Mouse (Mus musculus) thymus, postnatal 14 days (tissue): ENCODE measurements around the gene Hrasls5.
A peak's percentile ranks its signal among the peaks of the same experiment; 100 is the strongest.

ENCODE experiments used
- DNase-seq: peaks from one replicate; pipeline ENCODE4 v3.0.0; 2021

The Hrasls5 gene

DNA sequence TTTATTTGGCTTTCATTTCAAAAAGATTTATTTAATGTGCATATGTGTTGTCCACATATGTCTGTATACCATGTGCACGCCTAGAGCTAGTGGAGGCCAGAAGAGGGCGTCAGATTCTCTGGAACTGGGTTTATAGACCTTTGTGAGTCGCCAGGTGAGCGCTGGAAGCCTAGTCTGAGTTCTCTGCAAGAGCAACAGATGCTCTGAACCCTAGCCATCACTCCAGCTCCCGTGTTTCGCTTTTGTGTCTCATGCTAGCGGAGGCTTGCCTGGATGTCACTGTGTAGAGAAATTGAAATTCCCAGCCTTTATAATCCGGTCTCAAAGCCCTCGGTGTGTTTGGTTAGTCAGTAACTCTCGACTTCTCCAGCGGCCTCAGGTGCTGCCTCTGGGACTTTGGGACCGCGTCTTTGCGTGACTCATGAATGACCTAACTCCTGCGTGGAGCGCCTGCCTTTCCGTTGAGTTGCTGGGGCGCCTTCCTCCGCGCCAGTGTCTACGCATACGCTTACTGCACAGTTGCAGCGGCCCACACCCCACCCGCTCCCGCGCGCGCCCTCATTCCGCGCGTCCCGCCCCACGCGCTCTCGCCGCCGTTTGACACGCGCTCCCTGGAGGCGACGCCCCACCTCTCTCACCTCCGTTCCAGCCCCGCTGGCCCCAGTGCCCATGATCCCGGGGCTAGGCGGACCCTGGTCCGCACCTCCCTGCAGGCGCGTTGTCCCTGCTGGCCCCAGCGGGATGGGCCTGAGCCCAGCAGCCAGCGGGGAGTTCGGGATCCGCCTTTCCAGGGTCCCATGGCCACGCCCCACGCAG lies at the start of gene Hrasls5:
Hrasls5 (plus strand) TSS at position 600 of the 816 bp plus-strand sequence.
- peak; percentile 9 for DNase-seq

- no peak for DNase-seq
These were observed 49.7 kb upstream of the Hrasls5 start for GRCm38 (mm10) chr19:7562601-7563129.

- DNase-seq = no peak
These were observed 48.7 kb upstream of the Hrasls5 start for GRCm38 (mm10) chr19:7563676-7564075.

DNA sequence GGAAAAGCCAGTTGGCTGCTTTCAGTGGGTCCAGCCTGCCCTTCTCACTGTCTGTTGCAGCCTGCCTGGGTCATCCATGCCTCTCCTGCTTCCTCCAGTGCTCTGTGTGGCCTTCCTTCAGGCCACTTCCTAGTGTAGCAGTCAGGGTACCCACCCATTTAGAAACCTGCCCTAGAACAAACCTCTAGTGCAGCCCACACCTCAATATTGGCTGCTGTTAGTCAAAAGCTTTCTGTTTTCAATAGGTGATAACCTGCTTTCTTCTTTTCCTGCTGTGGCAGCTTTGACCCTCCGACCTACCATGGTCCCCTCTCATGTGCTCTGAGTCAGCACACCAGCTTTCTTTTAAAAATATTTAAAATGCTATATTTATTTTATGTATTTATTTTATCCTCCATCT lies 47.9 kb upstream of the Hrasls5 start:
- no peak for DNase-seq

GRCm38 (mm10) chr19:7566826-7567225 lies 45.5 kb upstream of the Hrasls5 start:
- no peak for DNase-seq

- DNase-seq = no peak
These were observed 44.0 kb upstream of the Hrasls5 start for GRCm38 (mm10) chr19:7568364-7568763.

- DNase-seq = no peak
These were observed 42.7 kb upstream of the Hrasls5 start for GRCm38 (mm10) chr19:7569650-7570049.

DNA sequence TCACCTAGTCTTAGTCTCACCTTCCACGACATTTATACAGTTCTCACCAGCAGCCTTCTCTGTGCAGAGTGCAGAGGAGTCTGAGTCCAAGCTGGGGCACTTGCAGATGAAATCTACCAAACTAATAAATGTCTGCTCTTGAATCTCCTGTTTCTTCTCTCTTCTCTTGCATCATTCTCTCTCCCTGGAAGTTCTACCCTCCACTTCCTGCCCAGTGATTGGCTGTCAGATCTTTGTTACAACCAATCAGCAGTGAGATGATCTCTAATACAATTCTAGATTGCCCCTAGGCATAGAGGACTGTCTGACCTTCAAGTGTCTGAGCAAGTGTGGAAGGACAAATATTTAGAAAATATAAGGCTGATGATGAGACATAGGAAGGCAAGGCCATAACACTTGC lies 36.2 kb upstream of the Hrasls5 start:
- no peak for DNase-seq

GRCm38 (mm10) chr19:7577710-7578109 lies 34.6 kb upstream of the Hrasls5 start:
- no peak for DNase-seq

GRCm38 (mm10) chr19:7581042-7581441 lies 31.3 kb upstream of the Hrasls5 start:
- DNase-seq = no peak

- no peak for DNase-seq
These were observed 29.2 kb upstream of the Hrasls5 start for GRCm38 (mm10) chr19:7583101-7583500.

- DNase-seq = no peak
These were observed 28.7 kb upstream of the Hrasls5 start for GRCm38 (mm10) chr19:7583599-7583998.

DNA sequence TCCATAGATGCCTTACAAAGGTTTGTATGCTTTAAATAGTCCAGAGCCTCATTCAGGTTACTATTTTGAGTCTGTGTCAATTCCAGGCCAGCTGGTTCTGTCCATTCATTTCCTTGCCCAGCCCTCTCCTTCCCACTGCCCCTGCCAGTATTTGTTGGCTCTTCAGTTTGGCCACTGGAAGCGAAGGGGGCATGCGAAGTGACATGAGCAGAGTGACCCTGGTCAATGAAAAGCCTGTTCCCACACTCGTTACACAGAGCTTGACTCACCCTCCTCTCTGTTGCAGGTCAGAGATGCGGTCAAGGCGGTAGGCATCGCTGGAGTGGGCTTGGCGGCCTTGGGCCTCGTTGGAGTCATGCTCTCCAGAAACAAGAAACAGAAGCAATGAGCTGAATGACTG lies 27.1 kb upstream of the Hrasls5 start:
- DNase-seq = no peak

- no peak for DNase-seq
These were observed 26.6 kb upstream of the Hrasls5 start for GRCm38 (mm10) chr19:7585764-7586163.

DNA sequence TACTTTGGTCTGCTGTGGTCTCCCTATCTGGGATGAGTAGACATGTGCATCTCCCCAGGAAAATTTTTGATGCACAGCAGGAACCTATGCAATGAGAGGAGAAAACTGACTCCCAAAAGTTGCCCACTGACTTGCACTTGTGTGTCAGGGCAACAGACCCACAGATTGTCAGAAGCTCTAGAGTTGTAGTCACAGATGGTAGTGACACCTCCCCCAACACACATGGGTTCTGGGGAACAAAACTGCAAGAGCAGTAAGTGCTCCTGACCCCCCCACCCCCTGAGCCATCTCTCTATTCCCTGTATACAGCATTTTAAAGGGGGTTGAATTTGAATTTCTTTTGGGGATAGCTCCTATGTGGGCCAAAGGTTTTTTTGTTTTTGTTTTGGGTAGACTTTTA lies 21.5 kb upstream of the Hrasls5 start:
- DNase-seq = no peak

DNA sequence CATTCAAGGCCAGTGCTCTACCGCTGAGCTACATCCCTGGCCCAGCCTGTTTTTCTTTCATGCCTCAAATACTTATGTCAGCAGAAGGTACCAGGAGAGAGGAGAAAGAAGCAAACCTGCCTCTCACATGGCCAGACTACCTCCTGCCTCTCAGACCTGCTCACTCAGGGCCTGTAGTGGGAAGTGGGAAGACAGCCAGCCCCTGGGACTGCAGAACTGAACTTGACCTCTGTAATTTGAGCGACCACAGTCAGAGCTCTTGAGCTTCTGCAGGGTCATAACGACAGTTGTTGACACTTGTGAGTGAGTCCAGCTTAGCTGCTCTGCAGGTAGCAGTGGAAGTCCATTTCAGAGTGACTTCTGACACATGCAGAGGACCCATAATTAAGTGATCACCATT lies 20.3 kb upstream of the Hrasls5 start:
- no peak for DNase-seq

GRCm38 (mm10) chr19:7595534-7595933 lies 16.8 kb upstream of the Hrasls5 start:
- peak; percentile 30 for DNase-seq

DNA sequence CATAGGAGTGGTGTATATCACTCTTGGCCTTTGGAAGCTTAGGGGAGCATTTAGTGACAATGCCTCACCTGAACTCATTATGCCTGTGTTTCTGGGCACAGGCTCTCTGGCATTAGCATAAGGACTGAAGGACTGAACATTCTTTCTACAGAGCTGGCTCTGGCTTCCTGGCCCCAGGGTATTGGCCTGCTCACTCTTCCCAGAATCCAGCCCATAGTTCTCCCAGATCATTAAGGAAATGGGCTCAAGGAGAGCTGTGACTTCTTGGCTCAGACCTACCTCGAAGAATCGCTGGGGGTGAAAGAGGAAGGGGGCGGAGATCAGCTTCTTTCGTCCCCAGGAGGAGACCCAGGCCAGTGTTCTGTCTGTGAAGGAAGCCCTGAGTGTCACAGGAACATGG lies 13.9 kb upstream of the Hrasls5 start:
- DNase-seq = no peak

DNA sequence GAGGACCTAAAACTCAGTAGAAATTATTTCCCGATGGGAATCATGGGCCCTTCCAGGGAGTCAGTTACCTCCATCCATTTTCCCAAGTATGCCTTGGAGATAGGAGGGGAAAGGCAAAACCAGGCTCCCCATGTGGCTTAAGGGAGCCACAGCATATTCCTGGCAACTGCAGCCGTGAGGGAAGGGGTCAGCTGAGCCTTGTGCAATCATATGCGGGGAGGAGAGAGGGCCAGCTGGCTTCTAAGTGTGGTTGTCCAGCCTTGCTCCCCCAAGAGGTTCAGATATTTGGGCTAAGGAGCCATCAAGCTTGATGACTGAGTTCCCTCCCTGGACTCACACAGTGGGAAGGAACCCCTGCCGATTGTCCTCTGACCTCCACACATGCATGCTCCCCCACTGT lies 10.8 kb upstream of the Hrasls5 start:
- DNase-seq = no peak

DNA sequence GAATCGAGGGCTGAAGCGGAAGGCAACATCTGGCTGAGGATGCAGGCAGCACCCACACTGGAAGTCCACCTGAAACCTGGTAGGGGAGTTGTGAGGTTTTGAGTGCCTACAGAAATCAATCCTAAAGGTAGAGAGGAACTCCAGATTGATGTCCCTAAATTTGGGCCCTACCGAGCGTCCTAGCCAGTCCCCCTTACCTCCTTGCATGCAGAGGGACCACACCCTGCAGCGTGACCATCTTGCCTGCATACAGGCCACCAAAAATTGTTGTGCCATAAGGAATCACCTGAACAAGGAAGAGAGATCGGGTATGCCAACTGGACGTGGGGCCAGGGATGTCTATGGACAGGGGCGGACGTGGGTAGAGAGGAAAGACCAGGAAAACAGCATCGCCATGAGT lies 8.2 kb upstream of the Hrasls5 start:
- DNase-seq = no peak

GRCm38 (mm10) chr19:7605013-7605412 lies 7.3 kb upstream of the Hrasls5 start:
- DNase-seq = no peak

DNA sequence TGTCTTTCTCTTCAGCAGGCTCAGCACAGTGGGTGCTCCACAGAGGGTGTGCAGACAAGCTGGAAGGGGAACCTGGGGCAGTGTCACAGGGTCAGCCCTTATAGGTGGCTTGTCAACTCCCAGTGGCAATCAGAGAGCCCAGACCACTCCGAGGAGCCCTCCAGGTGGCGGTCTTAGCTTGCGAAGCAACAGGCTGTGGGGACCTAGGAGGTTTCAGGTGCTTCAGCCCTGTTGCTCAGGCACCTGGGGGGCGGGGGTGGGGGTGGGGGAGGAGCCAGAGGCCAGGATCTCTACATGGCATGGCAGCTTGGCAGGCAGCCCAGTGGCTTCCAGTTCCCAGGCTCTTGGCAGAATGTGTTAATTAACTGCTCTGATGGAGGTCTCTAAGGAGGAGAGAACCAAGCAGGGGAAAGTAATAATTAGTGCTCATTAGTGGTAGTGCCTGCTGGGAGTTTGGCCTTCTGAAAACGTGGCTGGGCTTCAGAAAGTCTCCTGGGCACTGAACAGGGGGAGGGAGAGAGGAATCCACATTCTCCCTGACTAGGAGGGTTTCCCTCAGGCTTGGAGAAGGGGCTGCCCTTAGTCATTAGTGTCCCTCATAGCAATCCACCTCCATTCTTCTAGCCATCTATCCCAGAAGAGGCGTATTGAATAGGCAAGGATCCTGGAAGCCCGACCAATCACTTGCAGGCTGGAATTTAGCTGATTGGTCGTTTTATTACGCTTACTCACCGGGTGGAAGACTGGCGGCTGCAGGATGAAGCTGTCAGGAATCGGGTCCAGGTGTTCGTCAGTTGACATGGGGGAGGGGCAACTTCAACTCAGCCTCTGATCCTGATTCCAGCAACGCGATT lies 6.2 kb upstream of the Hrasls5 start:
- no peak for DNase-seq

- DNase-seq = no peak
These were observed 5.3 kb upstream of the Hrasls5 start, which contains the start of gene Lgals12 for GRCm38 (mm10) chr19:7606801-7607689. Gene Lgals12 (minus strand): TSS chr19:7607193.
